Mouse (Mus musculus) heart, embryonic 16.5 days (tissue): ENCODE measurements around the gene Atg13. TPM values are rescaled to one million over a fixed set of nuclear protein-coding genes. Genes with fewer than 3 reads are reported as not detected.

Experiments used
- ATAC-seq: fragments of 200-750 bp; cut with Nextera tagmentation; replicated peaks from 2 replicates; pipeline ENCODE4 v1.8.0; 2017; ENCODE audit warnings: moderate number of reproducible peaks; ENCODE audit not compliant: insufficient read depth, low FRiP score; ENCODE audit errors: extremely low read depth
- H3K27ac ChIP-seq: fragments of 300-500 bp; sonication (generic); 2 replicates; pipeline ENCODE4 v1.5.1; 2014; ENCODE audit warnings: mild to moderate bottlenecking, low read length, control low read depth, moderate library complexity
- H3K27me3 ChIP-seq: fragments of 300-500 bp; sonication (generic); 2 replicates; pipeline ENCODE4 v1.6.1; 2014; ENCODE audit warnings: low read length, mixed read lengths; ENCODE audit not compliant: control insufficient read depth, insufficient read depth
- H3K36me3 ChIP-seq: fragments of 300-500 bp; sonication (generic); 2 replicates; pipeline ENCODE4 v1.6.1; 2014; ENCODE audit not compliant: control insufficient read depth, insufficient read depth
- H3K4me1 ChIP-seq: fragments of 300-500 bp; sonication (generic); 2 replicates; pipeline ENCODE4 v1.6.1; 2014; ENCODE audit warnings: low read length, mixed read lengths; ENCODE audit not compliant: control insufficient read depth, insufficient read depth
- H3K4me2 ChIP-seq: fragments of 300-500 bp; sonication (generic); 2 replicates; pipeline ENCODE4 v1.6.1; 2014; ENCODE audit warnings: low read depth, mild to moderate bottlenecking, control low read depth, low read length
- H3K4me3 ChIP-seq: fragments of 300-500 bp; sonication (generic); 2 replicates; pipeline ENCODE4 v1.5.1; 2014; ENCODE audit warnings: mild to moderate bottlenecking, control low read depth, low read length
- H3K9ac ChIP-seq: fragments of 300-500 bp; sonication (generic); 2 replicates; pipeline ENCODE4 v1.6.1; 2014; ENCODE audit warnings: low read length, control low read depth
- H3K9me3 ChIP-seq: fragments of 300-500 bp; sonication (generic); replicated peaks from 2 replicates; pipeline ENCODE4 v1.6.1; 2016; ENCODE audit warnings: low read length; ENCODE audit not compliant: control insufficient read depth
- WGBS: fragments of 180-500 bp; shearing (Covaris S2); extraction: QIAGEN DNeasy Blood & Tissue Kit; methylation state at CpG from one replicate; pipeline ENCODE4 v1.1.7; 2014; 5-methylcytosine and 5-hydroxymethylcytosine counted together
- polyA plus RNA-seq: library from polyadenylated mRNA; unstranded; fragments of >200 nt; fragmentation: Nextera tagmentation; extraction: Ambion mirVana; gene quantifications from 2 replicates; pipeline ENCODE4 v1.2.1, GENCODE M21; 2015

The Atg13 gene
- polyA plus RNA-seq, 1 experiment from 2014 or later = 26.0 TPM

DNA sequence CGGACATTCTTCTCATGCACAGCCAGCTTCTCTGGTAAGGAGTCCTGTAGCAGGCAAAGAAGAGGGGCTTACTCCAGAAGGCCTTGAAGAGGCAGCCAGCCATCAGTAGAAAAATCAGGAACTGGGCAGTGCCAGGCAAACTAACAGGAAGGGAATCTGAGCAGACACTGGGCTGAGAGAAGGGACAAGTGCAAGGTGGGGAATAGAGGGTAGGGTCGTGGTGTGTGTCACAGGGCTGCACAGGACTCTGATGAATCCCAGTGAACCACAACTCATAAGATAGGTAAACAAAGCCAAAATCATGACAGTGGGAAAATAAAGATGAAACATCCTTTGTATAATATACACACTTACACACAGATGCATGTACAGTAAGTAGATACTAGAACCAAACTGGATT, 34.0 kb downstream of the Atg13 start:
- ATAC-seq = no peak
- H3K36me3 ChIP-seq = peaks cover 60% of the 10 kb centered on the region
- WGBS = 62% methylated on average over 2 of the region's 2 CpGs

GRCm38 (mm10) chr2:91674895-91675294, 35.5 kb downstream of the Atg13 start:
- no peak overlapping the region for H3K27ac ChIP-seq
- H3K9ac ChIP-seq = no peak overlapping the region
- H3K9me3 ChIP-seq = no peaks in the 10 kb centered on the region
- WGBS = 90% methylated on average over 5 of the region's 5 CpGs
- no peaks in the 10 kb centered on the region for H3K27me3 ChIP-seq
- H3K4me3 ChIP-seq = no peak overlapping the region
- H3K36me3 ChIP-seq = peaks cover 64% of the 10 kb centered on the region
- H3K4me2 ChIP-seq = no peak overlapping the region
- H3K4me1 ChIP-seq = no peaks in the 10 kb centered on the region
- no peak for ATAC-seq

More for the DNA sequence above, 34.0 kb downstream of the Atg13 start:
- Histone ChIP-seq H3K27me3 (no peaks in the 10 kb centered on the region), H3K4me3 (no peak overlapping the region), H3K27ac (no peak overlapping the region), H3K4me2 (no peak overlapping the region), H3K9ac (no peak overlapping the region), H3K4me1 (no peaks in the 10 kb centered on the region), H3K9me3 (no peaks in the 10 kb centered on the region)

- 88% methylated on average over 2 of the region's 2 CpGs for WGBS
- no peak overlapping the region for H3K4me3 ChIP-seq
- H3K9me3 ChIP-seq = no peaks in the 10 kb centered on the region
- H3K36me3 ChIP-seq = peaks cover 71% of the 10 kb centered on the region
- no peaks in the 10 kb centered on the region for H3K27me3 ChIP-seq
- ATAC-seq = no peak
- no peak overlapping the region for H3K9ac ChIP-seq
- no peaks in the 10 kb centered on the region for H3K4me1 ChIP-seq
- no peak overlapping the region for H3K4me2 ChIP-seq
- H3K27ac ChIP-seq = no peak overlapping the region
Observed at GRCm38 (mm10) chr2:91673587-91673986, 36.8 kb downstream of the Atg13 start.

DNA sequence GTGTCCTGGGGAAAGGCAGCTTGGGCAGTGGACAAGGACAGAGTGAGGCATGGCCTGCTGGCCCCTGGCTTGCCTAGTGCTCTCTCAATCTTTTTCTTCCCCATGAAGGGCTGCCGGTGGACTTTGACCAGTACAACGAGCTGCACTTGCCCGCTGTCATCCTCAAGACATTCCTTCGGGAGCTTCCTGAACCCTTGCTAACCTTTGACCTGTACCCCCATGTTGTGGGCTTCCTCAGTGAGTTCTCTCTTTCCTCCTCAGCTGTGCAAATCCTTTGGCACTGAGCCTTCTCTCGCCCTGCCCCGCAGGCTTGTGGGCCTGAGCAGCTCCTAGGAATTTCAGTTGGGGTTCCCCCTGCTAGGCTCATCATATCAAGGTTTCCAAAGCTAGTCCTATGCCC, 40.3 kb downstream of the Atg13 start:
- Histone ChIP-seq H3K4me1 (peaks cover 7% of the 10 kb centered on the region; the same call in 1 of the 2 replicates), H3K9me3 (no peaks in the 10 kb centered on the region), H3K4me3 (no peak overlapping the region), H3K9ac (no peak overlapping the region), H3K27ac (no peak overlapping the region), H3K4me2 (no peak overlapping the region), H3K36me3 (peaks cover 61% of the 10 kb centered on the region), H3K27me3 (no peaks in the 10 kb centered on the region)
- WGBS = 84% methylated on average over 6 of the region's 6 CpGs
- ATAC-seq = no peak

GRCm38 (mm10) chr2:91669326-91669725, 41.0 kb downstream of the Atg13 start:
- Histone ChIP-seq H3K27me3 (no peaks in the 10 kb centered on the region), H3K4me3 (no peak overlapping the region), H3K36me3 (peaks cover 61% of the 10 kb centered on the region), H3K4me2 (no peak overlapping the region), H3K9me3 (no peaks in the 10 kb centered on the region), H3K9ac (no peak overlapping the region), H3K27ac (no peak overlapping the region), H3K4me1 (peaks cover 7% of the 10 kb centered on the region; the same call in 1 of the 2 replicates)
- ATAC-seq = no peak
- WGBS = 84% methylated on average over 8 of the region's 8 CpGs

DNA sequence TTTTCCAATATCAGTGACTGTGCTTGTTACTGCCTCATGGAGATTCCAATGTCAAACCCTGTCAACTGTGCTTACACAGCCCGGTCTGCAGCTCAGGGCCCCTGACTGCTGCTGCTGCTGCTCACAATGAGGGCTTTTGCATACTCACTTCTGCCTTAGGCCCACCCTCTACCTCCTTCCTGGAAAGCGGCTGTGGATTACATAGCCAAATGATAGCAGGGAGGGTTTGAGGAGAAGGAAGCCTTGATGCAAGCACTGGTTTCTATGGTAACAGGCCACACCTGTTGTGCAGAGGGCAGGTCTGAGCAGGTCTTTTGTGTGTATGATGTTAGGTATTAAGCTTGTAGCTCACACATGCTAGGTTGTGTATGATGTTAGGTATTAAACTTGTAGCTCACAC, 42.6 kb downstream of the Atg13 start:
- no peak overlapping the region for H3K4me2 ChIP-seq
- H3K9me3 ChIP-seq = no peaks in the 10 kb centered on the region
- H3K27me3 ChIP-seq = no peaks in the 10 kb centered on the region
- H3K36me3 ChIP-seq = peaks cover 64% of the 10 kb centered on the region
- 60% methylated on average over 2 of the region's 2 CpGs for WGBS
- no peak overlapping the region for H3K9ac ChIP-seq
- H3K27ac ChIP-seq = no peak overlapping the region
- peaks cover 7% of the 10 kb centered on the region; the same call in 1 of the 2 replicates for H3K4me1 ChIP-seq
- no peak overlapping the region for H3K4me3 ChIP-seq
- no peak for ATAC-seq

DNA sequence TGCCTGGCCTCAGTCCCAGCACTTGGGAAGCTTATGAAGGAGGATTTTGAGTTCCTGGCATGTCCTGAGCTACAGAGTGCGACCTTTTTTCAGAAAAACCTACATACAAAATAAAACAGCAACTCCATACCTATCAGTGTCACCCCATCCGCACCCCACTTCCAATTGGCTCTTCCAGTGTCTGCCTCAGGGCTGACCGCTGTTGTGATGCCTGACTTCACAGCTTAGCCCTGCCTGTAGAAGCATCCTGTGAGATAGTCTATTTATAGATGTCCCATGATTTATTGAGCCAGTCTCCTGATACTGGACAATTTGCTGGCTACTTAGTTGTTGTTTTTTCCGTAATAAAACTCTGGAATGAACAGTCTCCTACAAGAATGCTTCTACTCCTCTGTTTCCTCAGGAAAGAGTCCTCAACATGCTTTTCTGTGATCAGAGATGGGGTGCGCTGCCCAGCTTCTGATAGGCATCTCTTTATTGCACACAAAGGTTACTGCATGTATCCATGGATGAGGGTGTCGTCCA, 43.9 kb downstream of the Atg13 start:
- Histone ChIP-seq H3K9ac (no peak overlapping the region), H3K4me3 (no peak overlapping the region), H3K27me3 (no peaks in the 10 kb centered on the region), H3K36me3 (peaks cover 68% of the 10 kb centered on the region), H3K4me1 (peaks cover 7% of the 10 kb centered on the region; the same call in 1 of the 2 replicates), H3K4me2 (no peak overlapping the region), H3K9me3 (no peaks in the 10 kb centered on the region), H3K27ac (no peak overlapping the region)
- 0 out of 2 replicates have a peak, but pooled peaks have one; percentile 47 for ATAC-seq
- 74% methylated on average over 6 of the region's 6 CpGs for WGBS

GRCm38 (mm10) chr2:91664780-91665179, 45.6 kb downstream of the Atg13 start:
- Histone ChIP-seq H3K9me3 (no peaks in the 10 kb centered on the region), H3K36me3 (peaks cover 65% of the 10 kb centered on the region), H3K27me3 (no peaks in the 10 kb centered on the region), H3K4me2 (no peak overlapping the region), H3K27ac (no peak overlapping the region), H3K9ac (no peak overlapping the region), H3K4me1 (peaks cover 7% of the 10 kb centered on the region; the same call in 1 of the 2 replicates), H3K4me3 (no peak overlapping the region)
- ATAC-seq = no peak

GRCm38 (mm10) chr2:91660981-91661380, 49.4 kb downstream of the Atg13 start:
- ATAC-seq = no peak
- peaks cover 60% of the 10 kb centered on the region for H3K36me3 ChIP-seq
- H3K4me1 ChIP-seq = peaks cover 8% of the 10 kb centered on the region
- H3K27ac ChIP-seq = no peak overlapping the region
- no peak overlapping the region for H3K4me2 ChIP-seq
- H3K9ac ChIP-seq = no peak overlapping the region
- no peaks in the 10 kb centered on the region for H3K9me3 ChIP-seq
- 93% methylated on average over 6 of the region's 6 CpGs for WGBS
- no peaks in the 10 kb centered on the region for H3K27me3 ChIP-seq
- H3K4me3 ChIP-seq = no peak overlapping the region
